Mouse (Mus musculus): ENCODE data around the gene Wwox.

The Wwox gene

GRCm38 (mm10) chr8:114876696-114877206 is 437.3 kb downstream of the Wwox start:
- DNase-seq: no peak

- DNase-seq: no peak
Measured at GRCm38 (mm10) chr8:114877234-114877633, 437.8 kb downstream of the Wwox start.

- DNase-seq: no peak
Measured at GRCm38 (mm10) chr8:114878449-114879276, 439.2 kb downstream of the Wwox start.

- DNase-seq: no peak
Measured at GRCm38 (mm10) chr8:114879277-114879568, 439.8 kb downstream of the Wwox start.

GRCm38 (mm10) chr8:114879678-114880077 is 440.2 kb downstream of the Wwox start:
- no peak for DNase-seq

- no peak for DNase-seq
Measured at GRCm38 (mm10) chr8:114880475-114881135, 441.1 kb downstream of the Wwox start.

- DNase-seq: peak; percentile 37 to 62
Measured at GRCm38 (mm10) chr8:114881891-114882401, 442.5 kb downstream of the Wwox start.

GRCm38 (mm10) chr8:114882504-114882903 is 443.0 kb downstream of the Wwox start:
- peak; percentile 21 to 59 for DNase-seq

- no peak for DNase-seq
Measured at GRCm38 (mm10) chr8:114882936-114883606, 443.6 kb downstream of the Wwox start.

- DNase-seq: no peak
Measured at GRCm38 (mm10) chr8:114883967-114884366, 444.5 kb downstream of the Wwox start.

- DNase-seq: no peak
Measured at GRCm38 (mm10) chr8:114885026-114885592, 445.7 kb downstream of the Wwox start.

- DNase-seq: no peak
Measured at GRCm38 (mm10) chr8:114888388-114888787, 448.9 kb downstream of the Wwox start.

GRCm38 (mm10) chr8:114889578-114890374 is 450.3 kb downstream of the Wwox start:
- DNase-seq: no peak

- DNase-seq: no peak
Measured at GRCm38 (mm10) chr8:114890478-114890877, 451.0 kb downstream of the Wwox start.

- peak in 1 of 2 experiments; percentile 19 for DNase-seq
Measured at GRCm38 (mm10) chr8:114891252-114891651, 451.8 kb downstream of the Wwox start.

GRCm38 (mm10) chr8:114897432-114897831 is 458.0 kb downstream of the Wwox start:
- no peak for DNase-seq

- no peak for DNase-seq
Measured at GRCm38 (mm10) chr8:114899157-114899556, 459.7 kb downstream of the Wwox start.

- DNase-seq: no peak
Measured at GRCm38 (mm10) chr8:114902584-114902983, 463.1 kb downstream of the Wwox start.

GRCm38 (mm10) chr8:114908086-114908485 is 468.6 kb downstream of the Wwox start:
- DNase-seq: no peak

GRCm38 (mm10) chr8:114908589-114908988 is 469.1 kb downstream of the Wwox start:
- DNase-seq: no peak

- DNase-seq: no peak
Measured at GRCm38 (mm10) chr8:114909146-114909545, 469.7 kb downstream of the Wwox start.

GRCm38 (mm10) chr8:114911031-114911580 is 471.7 kb downstream of the Wwox start:
- DNase-seq: no peak

Measured in kidney, postnatal 25 days (tissue).